Mouse (Mus musculus) left cerebral cortex, postnatal 25 days (tissue): Measurements from ENCODE around the gene Cntnap5a. TPM values are rescaled to one million over a fixed set of nuclear protein-coding genes. Genes with fewer than 3 reads are reported as not detected.
A peak's percentile ranks its signal among the peaks of the same experiment; 100 is the strongest.

Source experiments
- DNase-seq, 2 experiments: peaks; one replicate each; pipeline ENCODE4 v3.0.0; 2022; ENCODE audit warnings: low spot score in 2 of 2, mixed read lengths in 1 of 2
- intact Hi-C: fragments of 180-260 bp; cut with DNase I; formaldehyde crosslinking; loops from one replicate; pipeline ENCODE4 v1.15.1; 2025
- total RNA-seq, 2 experiments: library from RNA; stranded (reverse); gene quantifications; 2 replicates each; pipeline ENCODE4 v1.2.3; 2021

Gene Cntnap5a
- total RNA-seq, 2 experiments from 2014 or later = 32.6 to 34.7 TPM

DNA sequence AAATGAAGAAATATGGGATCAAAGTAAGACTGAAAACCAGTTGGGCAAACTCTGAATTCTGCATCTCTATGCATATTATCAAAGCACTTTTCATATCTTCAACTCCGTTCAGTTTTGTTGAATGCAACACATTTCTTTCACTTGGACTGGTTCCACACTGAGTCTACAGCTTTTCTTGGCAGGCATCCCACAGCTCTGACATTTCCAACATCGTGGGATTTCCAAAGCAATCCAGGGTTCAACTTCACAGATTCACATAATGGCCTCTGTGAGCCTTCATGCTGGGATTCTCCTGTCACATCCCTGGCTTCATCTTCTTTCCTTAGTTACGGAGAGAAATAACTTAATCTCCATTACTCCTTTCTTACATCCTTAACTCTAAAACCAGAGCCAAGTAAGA, 622.0 kb downstream of the Cntnap5a start:
- DNase-seq = peak; percentile 33 to 40
- intact Hi-C loops = no loop called here

DNA sequence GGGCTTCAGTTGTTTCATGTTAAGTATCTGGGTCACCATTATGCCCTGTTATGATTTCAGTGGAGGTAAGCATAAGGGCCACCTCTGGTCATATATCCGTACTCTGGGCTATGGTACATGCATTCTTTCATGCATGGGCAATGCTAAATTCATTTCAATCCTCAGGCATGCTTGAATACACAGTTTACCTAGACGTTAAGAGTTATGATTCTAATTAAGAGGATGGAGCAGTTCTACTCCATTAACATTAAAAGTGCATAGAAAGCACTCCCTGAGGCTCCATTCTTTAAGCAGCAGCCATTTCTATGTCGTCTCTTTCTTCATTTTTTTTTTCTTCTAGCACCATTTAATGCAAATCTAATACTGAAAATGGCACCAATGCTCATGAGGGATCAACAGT, 627.0 kb downstream of the Cntnap5a start:
- intact Hi-C loops = no loop called here
- no peak for DNase-seq

DNA sequence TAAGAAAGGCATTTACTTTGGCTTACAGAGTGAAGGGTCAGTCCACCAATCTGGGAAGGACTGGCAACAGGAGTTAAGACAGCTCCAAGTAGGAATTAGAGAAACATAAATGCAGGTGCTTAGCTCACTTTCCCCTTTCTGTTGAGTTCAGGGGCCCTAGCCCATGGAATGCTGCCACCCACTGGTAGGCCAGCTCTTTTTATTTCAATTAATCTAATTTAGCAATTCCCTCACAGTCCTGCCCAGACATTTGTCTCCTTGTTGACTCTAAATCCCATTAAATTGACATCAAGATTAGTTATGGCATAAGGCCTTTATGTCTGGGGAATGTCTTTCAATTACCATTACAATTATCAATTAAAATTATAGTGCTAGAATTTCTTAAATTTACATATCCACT, 628.7 kb downstream of the Cntnap5a start:
- intact Hi-C loops = no loop called here
- DNase-seq = no peak

GRCm38 (mm10) chr1:116324505-116324904, 639.9 kb downstream of the Cntnap5a start:
- intact Hi-C loops = no loop called here
- no peak for DNase-seq

- peak in 1 of 2 experiments; percentile 6 for DNase-seq
- intact Hi-C loops = no loop called here
Measured at GRCm38 (mm10) chr1:116353669-116354068, 669.1 kb downstream of the Cntnap5a start.

DNA sequence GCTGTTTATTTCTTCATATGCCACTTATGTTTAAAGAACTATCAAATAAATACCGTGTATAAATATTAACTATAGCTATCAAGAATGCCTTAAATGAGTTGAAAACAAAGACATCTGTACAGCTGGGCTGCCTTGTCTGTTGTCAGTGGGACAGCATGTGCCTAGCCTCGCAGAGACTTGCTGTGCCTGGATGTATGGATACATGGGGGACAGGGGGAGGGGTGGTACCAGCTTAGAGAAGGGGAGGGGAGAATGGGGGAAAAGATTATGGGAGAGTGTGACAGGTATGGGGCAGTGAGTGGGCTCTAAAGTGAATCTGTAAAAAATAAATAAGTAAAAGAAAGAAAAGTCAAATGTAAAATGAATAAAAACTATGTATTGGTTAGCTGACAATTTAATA, 681.0 kb downstream of the Cntnap5a start:
- intact Hi-C loops = no loop called here
- DNase-seq = no peak

DNA sequence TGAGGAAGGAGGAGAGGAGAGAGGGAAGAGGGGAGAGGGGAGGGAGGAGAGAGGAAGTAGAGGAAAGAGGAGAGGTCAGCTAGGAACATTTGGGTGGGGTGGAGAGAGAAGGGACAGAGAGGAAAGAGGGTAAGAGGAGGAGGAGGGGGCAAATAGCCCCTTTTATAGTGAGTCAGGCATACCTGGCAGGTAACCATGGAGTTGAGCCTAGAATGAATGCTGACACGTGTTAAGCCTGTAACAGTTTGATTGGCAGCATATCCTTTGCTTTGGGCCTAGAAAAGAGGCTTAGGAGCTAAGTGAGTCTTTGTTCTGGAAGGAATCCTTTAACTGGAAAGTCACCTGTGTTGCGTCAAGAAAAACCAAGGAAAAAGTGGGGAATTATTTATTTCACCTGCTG, 681.6 kb downstream of the Cntnap5a start:
- intact Hi-C loops = no loop called here
- no peak for DNase-seq

GRCm38 (mm10) chr1:116366806-116367205, 682.2 kb downstream of the Cntnap5a start:
- DNase-seq = peak in 1 of 2 experiments; percentile 19
- intact Hi-C loops = no loop called here

- intact Hi-C loops = no loop called here
- DNase-seq = no peak
Measured at GRCm38 (mm10) chr1:116367572-116367971, 683.0 kb downstream of the Cntnap5a start.

DNA sequence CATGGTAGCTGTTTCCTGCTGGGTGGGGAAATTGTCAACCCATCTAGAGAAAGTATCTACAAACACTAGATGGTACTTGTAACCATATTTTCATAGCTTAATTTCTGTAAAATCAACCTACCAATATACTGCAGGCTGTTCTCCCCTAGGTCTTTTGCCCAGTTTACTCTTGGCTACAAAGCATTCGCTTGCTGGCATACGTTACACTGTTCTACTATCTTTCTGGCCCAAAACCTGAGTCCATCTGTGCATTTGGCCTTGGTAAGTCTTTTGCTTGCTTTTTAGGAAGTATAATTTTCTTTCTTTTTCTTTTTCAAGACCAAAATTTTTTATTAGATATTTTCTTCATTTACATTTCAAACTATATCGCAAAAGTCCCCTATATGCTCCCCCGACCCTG, 686.3 kb downstream of the Cntnap5a start:
- no peak for DNase-seq
- intact Hi-C loops = no loop called here

- no peak for DNase-seq
- intact Hi-C loops = no loop called here
Measured at GRCm38 (mm10) chr1:116373551-116373950, 689.0 kb downstream of the Cntnap5a start.

DNA sequence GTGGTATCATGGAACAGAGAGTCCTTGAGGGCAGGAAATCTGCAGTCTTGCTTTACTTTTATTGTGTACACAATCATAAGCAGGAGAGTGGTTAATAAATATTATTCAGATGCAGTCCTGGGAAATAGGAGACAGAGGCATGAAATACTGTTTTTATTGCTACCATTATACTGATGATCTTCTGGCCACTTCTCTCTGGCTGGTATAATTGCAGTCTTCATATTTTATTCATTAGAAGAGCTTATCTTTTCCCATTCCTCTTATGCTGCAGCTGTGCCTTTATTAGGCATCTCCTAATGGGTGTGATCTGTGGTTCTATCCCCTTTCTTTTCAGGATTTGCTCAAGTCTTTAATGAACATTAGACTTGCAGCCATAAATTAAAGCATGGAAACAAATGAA, 707.8 kb downstream of the Cntnap5a start:
- intact Hi-C loops = no loop called here
- DNase-seq = no peak

DNA sequence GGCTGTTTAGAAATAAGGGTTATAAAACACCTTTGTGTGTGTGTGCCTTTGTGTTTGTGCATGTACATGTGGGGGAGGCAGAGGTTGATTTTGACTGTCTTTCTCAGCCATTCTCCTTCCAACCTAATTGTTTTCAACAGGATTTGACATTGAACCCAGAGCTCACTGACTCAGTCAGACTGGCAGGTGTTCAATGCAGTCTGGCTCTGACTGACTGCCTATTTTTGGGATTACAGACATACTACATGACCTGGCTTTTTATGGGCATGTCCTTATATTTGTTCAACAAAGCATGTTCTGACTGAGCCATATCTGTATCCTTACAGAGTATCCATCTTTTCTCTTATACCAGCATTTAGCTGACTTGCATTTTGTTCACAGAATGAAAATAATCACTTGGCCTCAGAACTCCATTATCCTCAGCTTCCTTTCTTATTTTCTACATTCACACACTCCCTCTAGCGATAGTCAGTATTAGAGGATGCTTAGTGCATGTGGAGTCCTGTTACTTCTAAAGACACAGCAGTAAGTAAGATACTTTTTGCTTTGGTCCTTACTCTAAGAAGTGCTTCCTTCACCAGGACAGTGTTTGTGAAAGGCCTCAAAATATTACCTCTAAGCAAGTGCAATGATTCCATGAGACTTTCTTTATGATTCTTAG, 717.6 kb downstream of the Cntnap5a start:
- intact Hi-C loops = loop anchor here (10.0 kb wide), 1 partner anchor 207 kb away; no protein-coding TSS in a partner anchor

GRCm38 (mm10) chr1:116409836-116410235, 725.3 kb downstream of the Cntnap5a start:
- intact Hi-C loops = loop anchor here (10.0 kb wide), 1 partner anchor 215 kb away; no protein-coding TSS in a partner anchor
- DNase-seq = peak in 1 of 2 experiments; percentile 78

More for the DNA sequence above, 717.6 kb downstream of the Cntnap5a start:
- no peak for DNase-seq

DNA sequence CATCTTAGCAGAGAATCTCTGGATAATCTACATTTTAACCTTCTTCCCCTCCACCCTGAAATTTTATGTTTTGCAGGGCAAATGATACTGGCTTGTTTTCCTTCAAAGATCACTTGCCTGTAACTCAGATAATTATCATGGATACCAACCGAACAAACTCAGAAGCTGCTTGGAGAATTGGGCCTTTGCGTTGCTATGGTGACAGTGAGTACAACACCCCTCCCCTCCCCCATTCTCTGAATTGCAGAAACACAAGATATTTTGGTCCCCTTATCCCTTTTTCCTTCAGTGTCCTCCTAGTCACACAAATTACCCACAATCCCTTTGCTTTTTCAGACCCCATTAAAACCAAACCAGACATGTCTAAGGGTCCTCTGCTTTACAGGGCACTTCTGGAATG, 743.8 kb downstream of the Cntnap5a start:
- intact Hi-C loops = no loop called here
- peak; percentile 21 to 36 for DNase-seq

- DNase-seq = no peak
- intact Hi-C loops = no loop called here
Measured at GRCm38 (mm10) chr1:116455115-116455717, 770.7 kb downstream of the Cntnap5a start.

DNA sequence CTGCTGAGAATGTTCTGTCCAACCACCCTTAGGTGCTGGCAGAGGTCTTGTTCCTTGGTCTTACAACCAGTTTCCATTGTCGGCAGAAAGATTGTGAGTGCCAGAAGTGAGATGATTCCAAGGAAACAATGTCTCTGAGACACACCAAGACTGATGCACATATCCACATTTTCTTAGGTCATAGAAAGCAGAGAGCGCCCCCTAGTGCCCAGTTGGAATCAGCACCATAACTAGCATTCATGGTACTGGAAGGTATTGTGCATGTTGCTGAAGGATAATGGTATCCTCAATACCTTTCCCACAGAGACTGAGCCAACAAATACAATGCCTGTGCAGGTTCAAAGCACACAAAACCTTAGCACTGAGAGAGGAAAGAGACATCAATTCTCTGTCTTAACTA, 793.1 kb downstream of the Cntnap5a start:
- DNase-seq = peak; percentile 56 to 81
- intact Hi-C loops = loop anchor here (5.0 to 10.0 kb wide), 2 partner anchors 285 to 793 kb away; partner anchors contain the start of gene Cntnap5a

DNA sequence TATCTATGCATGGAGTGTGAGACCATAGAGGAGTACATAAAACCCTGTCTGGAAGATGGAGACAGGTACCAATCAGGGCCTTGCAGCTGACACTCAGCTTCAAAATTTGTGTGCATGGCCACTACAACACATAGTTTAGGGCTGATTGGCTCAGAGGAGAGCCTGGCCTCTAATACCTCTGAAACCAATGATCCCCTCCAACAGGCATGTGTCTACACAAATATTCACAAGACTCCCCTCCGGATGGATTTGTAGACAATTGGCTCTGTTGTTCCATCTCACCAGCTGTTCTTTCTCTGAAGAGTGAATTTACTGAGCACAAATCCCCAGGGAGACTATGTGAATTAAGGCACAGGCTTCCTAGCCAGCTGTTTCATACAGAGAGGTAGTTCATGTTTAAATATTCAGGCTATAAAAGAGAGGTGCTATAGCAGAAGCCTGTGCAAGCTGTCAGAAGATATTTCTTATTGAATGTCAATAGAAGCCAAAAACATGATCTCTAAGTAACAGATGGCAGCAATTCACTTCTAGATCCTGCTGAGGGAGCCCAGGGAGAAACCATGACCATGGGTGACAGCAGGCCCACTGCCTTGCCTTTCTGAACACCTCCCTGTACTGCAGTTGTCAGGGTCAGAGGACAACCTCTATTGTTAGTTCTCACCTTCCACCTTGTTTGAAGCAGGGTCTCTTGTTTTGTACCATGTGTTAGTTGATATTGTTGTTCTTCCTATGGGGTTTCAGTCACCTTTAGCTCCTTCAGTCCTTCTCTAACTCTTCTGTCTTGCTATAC, 804.4 kb downstream of the Cntnap5a start:
- DNase-seq = peak in 1 of 2 experiments; percentile 16
- intact Hi-C loops = no loop called here

DNA sequence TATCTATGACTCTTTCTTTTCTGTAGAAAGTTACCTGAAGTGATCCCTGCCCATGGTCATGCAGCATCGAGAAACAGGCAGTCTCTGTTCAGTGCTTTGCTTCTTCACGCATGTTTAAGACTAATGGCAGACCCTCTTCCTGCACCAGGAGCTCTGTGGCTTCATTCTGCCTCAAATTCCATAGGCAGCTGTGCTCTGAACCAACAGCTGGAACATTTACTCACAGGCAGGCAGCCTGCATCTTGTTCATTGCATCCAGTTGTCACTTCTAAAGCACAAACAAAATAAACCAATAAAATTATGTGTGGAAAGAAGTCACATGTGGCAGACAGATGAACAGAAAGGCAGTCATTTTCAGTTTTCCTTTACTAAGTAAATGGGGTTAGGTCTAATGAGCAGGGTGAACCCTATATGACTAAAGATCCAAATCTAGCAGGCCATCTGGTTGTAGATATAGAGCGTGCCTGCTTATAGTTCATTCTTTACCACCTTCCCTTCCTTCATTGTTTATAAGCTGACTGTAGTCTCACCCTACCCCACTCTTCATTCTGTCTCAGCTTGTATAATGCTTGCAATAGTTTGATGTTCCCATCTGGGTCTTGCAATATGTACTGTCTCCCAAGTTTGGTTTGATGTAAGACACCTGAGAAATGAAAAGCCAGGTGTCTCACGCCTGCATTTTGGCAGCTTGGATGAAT, 893.6 kb downstream of the Cntnap5a start:
- intact Hi-C loops = no loop called here

GRCm38 (mm10) chr1:116616272-116616671, 931.7 kb downstream of the Cntnap5a start:
- intact Hi-C loops = no loop called here
- peak in 1 of 2 experiments; percentile 35 for DNase-seq

More for the DNA sequence above, 893.6 kb downstream of the Cntnap5a start:
- DNase-seq = peak in 1 of 2 experiments; percentile 44
